Mouse (Mus musculus) bone marrow macrophage, adult 2 months (primary cell): ENCODE data around the gene Scg5.
A peak's percentile ranks its signal among the peaks of the same experiment; 100 is the strongest.

ENCODE experiments used
- CTCF ChIP-seq: IDR thresholded peaks from 2 replicates; pipeline ENCODE4 v1.5.1; 2012; ENCODE audit warnings: low read depth, mild to moderate bottlenecking, low read length, moderate library complexity
- POLR2A ChIP-seq: IDR thresholded peaks from 2 replicates; pipeline ENCODE4 v1.6.1; 2012; ENCODE audit warnings: mild to moderate bottlenecking, low read depth, low read length, borderline replicate concordance

DNA sequence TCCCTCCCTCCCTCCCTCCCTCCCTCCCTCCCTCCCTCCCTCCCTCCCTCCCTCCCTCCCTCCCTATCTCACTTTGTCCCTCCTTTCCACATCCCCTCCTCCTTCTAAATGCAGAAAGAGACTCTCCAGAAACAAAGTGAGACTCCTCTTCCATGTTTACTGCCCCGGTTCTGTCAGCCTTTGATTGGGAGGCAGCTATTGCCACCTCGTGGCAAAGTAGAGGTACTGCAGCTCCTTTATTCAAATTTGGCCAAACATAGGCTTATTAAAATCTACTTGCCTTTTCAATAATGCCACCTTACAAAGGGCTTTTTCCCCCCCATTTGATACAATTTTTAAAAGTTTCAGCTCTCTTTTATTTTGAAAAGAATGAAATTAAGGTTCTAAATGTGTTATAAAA lies 5.0 kb downstream of the Scg5 start:
- TF ChIP-seq CTCF (0 out of 2 replicates have a peak, but pooled peaks have one; percentile 16), POLR2A (no peak)
